Mouse (Mus musculus): ENCODE measurements around the gene Pa2g4. TPM values are rescaled to one million over a fixed set of nuclear protein-coding genes. Genes with fewer than 3 reads are reported as not detected.
A peak's percentile ranks its signal among the peaks of the same experiment; 100 is the strongest.

The Pa2g4 gene
- polyA plus RNA-seq, 1 experiment from 2014 or later, result 142 TPM

- DNase-seq, result no peak
- WGBS, result 84% methylated on average over 2 of the region's 2 CpGs
- Histone ChIP-seq H3K4me3 (replicated peaks; ENCODE audit: low read depth, low read length) (no peak overlapping the region), H3K9ac (replicated peaks; ENCODE audit: low read length) (no peak overlapping the region), H3K27me3 (ENCODE audit: control insufficient read depth, insufficient read depth, low read length) (no peaks in the 10 kb centered on the region), H3K9me3 (ENCODE audit: control insufficient read depth, low read length) (no peaks in the 10 kb centered on the region), H3K36me3 (ENCODE audit: control insufficient read depth, insufficient read depth, low read length) (no peaks in the 10 kb centered on the region), H3K4me1 (ENCODE audit: control insufficient read depth, insufficient read depth, low read length) (no peaks in the 10 kb centered on the region), H3K4me2 (ENCODE audit: low read length) (no peak overlapping the region), H3K27ac (replicated peaks; ENCODE audit: low read depth, low read length) (no peak overlapping the region)
- no peak for ATAC-seq (ENCODE audit: low FRiP score, low TSS enrichment)
Measured at GRCm38 (mm10) chr10:128598476-128598875, 32.7 kb upstream of the Pa2g4 start.

GRCm38 (mm10) chr10:128592797-128593196, 27.0 kb upstream of the Pa2g4 start:
- no peaks in the 10 kb centered on the region for H3K36me3 ChIP-seq (ENCODE audit: control insufficient read depth, insufficient read depth, low read length)
- 81% methylated on average over 5 of the region's 5 CpGs for WGBS
- DNase-seq (no peak), ATAC-seq (ENCODE audit: low FRiP score, low TSS enrichment) (no peak)
- peaks cover 24% of the 10 kb centered on the region for H3K27me3 ChIP-seq (ENCODE audit: control insufficient read depth, insufficient read depth, low read length)
- no peaks in the 10 kb centered on the region for H3K9me3 ChIP-seq (ENCODE audit: control insufficient read depth, low read length)
- no peak overlapping the region for H3K9ac ChIP-seq (replicated peaks; ENCODE audit: low read length)
- no peak overlapping the region for H3K27ac ChIP-seq (replicated peaks; ENCODE audit: low read depth, low read length)
- peaks cover 9% of the 10 kb centered on the region for H3K4me1 ChIP-seq (ENCODE audit: control insufficient read depth, insufficient read depth, low read length)
- no peak overlapping the region for H3K4me3 ChIP-seq (replicated peaks; ENCODE audit: low read depth, low read length)
- H3K4me2 ChIP-seq (ENCODE audit: low read length), result no peak overlapping the region

DNA sequence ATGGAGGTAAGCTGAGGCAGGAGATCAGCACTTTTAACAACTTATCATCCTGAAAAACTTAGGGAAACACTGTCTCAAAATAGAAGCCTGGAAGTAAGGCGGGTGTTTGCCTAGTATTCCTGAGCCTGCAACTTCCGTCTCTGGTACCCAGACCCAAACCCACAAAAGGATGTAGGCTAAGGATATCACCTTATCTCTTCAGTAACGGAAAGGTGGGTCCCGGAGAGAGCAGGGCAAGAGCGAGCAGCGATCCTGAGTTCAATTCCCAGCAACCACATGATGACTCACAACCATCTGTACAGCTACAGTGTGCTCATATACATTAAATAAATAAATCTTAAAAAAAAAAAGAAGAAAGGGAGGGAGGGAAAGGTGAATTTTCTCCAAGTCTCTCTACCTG, 25.6 kb upstream of the Pa2g4 start:
- Histone ChIP-seq H3K9ac (replicated peaks; ENCODE audit: low read length) (no peak overlapping the region), H3K4me2 (ENCODE audit: low read length) (no peak overlapping the region), H3K36me3 (ENCODE audit: control insufficient read depth, insufficient read depth, low read length) (no peaks in the 10 kb centered on the region), H3K4me3 (replicated peaks; ENCODE audit: low read depth, low read length) (no peak overlapping the region), H3K27me3 (ENCODE audit: control insufficient read depth, insufficient read depth, low read length) (peaks cover 31% of the 10 kb centered on the region), H3K9me3 (ENCODE audit: control insufficient read depth, low read length) (no peaks in the 10 kb centered on the region), H3K27ac (replicated peaks; ENCODE audit: low read depth, low read length) (no peak overlapping the region), H3K4me1 (ENCODE audit: control insufficient read depth, insufficient read depth, low read length) (peaks cover 9% of the 10 kb centered on the region)
- no peak for DNase-seq
- ATAC-seq (ENCODE audit: low FRiP score, low TSS enrichment), result no peak
- 88% methylated on average over 6 of the region's 6 CpGs for WGBS

GRCm38 (mm10) chr10:128590193-128590690, 24.5 kb upstream of the Pa2g4 start:
- H3K4me2 ChIP-seq (ENCODE audit: low read length), result peak overlapping the region; percentile 97
- peaks cover 9% of the 10 kb centered on the region for H3K4me1 ChIP-seq (ENCODE audit: control insufficient read depth, insufficient read depth, low read length)
- H3K9me3 ChIP-seq (ENCODE audit: control insufficient read depth, low read length), result no peaks in the 10 kb centered on the region
- no peaks in the 10 kb centered on the region for H3K36me3 ChIP-seq (ENCODE audit: control insufficient read depth, insufficient read depth, low read length)
- H3K27ac ChIP-seq (replicated peaks; ENCODE audit: low read depth, low read length), result no peak overlapping the region
- H3K9ac ChIP-seq (replicated peaks; ENCODE audit: low read length), result peak overlapping the region; percentile 48
- peak; percentile 87 for DNase-seq
- H3K4me3 ChIP-seq (replicated peaks; ENCODE audit: low read depth, low read length), result peak overlapping the region; percentile 56
- WGBS, result under 1% methylated on average over 43 of the region's 43 CpGs
- H3K27me3 ChIP-seq (ENCODE audit: control insufficient read depth, insufficient read depth, low read length), result peaks cover 34% of the 10 kb centered on the region
- ATAC-seq (ENCODE audit: low FRiP score, low TSS enrichment), result peak; percentile 62

GRCm38 (mm10) chr10:128589464-128590192, 23.8 kb upstream of the Pa2g4 start, which contains the start of gene Erbb3:
Erbb3 (minus strand) TSS chr10:128589652.
- DNase-seq (peak; percentile 60), ATAC-seq (ENCODE audit: low FRiP score, low TSS enrichment) (peak; percentile 41; the same call in 1 of the 2 replicates)
- Histone ChIP-seq H3K4me3 (replicated peaks; ENCODE audit: low read depth, low read length) (peak within 1 kb of the TSS; percentile 56), H3K9me3 (ENCODE audit: control insufficient read depth, low read length) (no peaks in the 10 kb centered on the region), H3K4me2 (ENCODE audit: low read length) (peak within 1 kb of the TSS; percentile 97), H3K4me1 (ENCODE audit: control insufficient read depth, insufficient read depth, low read length) (peaks cover 9% of the 10 kb centered on the region), H3K9ac (replicated peaks; ENCODE audit: low read length) (peak within 1 kb of the TSS; percentile 48), H3K27me3 (ENCODE audit: control insufficient read depth, insufficient read depth, low read length) (peaks cover 34% of the 10 kb centered on the region), H3K27ac (replicated peaks; ENCODE audit: low read depth, low read length) (no peak within 1 kb of the TSS), H3K36me3 (ENCODE audit: control insufficient read depth, insufficient read depth, low read length) (no peaks in the 10 kb centered on the region)
- WGBS, result under 1% methylated on average over 43 of the region's 43 CpGs

DNA sequence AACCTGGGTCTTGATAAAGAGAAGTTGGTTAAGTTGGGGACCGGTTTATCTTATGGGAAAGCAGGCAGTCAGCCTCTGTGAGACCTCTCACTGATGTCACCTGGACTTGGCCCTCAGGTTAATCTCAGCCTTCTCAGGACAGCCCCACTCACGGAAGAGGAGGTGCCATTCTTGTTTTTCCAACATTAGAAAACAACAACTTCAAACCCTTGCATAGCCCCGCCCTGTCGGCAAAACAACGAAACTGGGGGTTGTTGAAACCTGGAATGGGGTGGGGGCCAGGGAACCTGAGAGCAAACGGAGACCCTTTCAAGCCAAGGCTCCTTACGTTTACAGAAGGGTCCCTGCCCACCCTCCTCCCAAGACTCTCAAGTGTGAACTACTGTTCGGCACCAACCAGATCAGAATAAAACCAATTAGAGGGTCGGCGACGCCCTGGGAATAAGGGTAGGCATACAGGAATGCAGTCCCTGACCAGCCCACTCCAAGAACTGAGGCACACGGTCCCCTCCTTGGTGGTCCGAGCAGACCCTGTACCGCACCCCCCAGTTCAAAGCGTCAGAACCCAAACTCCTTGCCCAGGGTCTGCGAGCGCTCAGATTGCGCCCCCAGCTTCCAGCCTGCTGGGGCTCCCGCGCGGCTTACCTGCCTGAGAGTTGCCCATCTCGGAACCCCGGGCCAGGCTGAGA, 23.1 kb upstream of the Pa2g4 start:
- ATAC-seq (ENCODE audit: low FRiP score, low TSS enrichment) (no peak), DNase-seq (no peak)
- H3K4me3 ChIP-seq (replicated peaks; ENCODE audit: low read depth, low read length), result peak overlapping the region; percentile 56
- WGBS, result 4% methylated on average over 23 of the region's 23 CpGs
- H3K4me1 ChIP-seq (ENCODE audit: control insufficient read depth, insufficient read depth, low read length), result peaks cover 9% of the 10 kb centered on the region
- no peak overlapping the region for H3K27ac ChIP-seq (replicated peaks; ENCODE audit: low read depth, low read length)
- H3K4me2 ChIP-seq (ENCODE audit: low read length), result peak overlapping the region; percentile 97
- peak overlapping the region; percentile 48; the same call in 1 of the 2 replicates for H3K9ac ChIP-seq (replicated peaks; ENCODE audit: low read length)
- H3K27me3 ChIP-seq (ENCODE audit: control insufficient read depth, insufficient read depth, low read length), result peaks cover 34% of the 10 kb centered on the region
- no peaks in the 10 kb centered on the region for H3K9me3 ChIP-seq (ENCODE audit: control insufficient read depth, low read length)
- H3K36me3 ChIP-seq (ENCODE audit: control insufficient read depth, insufficient read depth, low read length), result no peaks in the 10 kb centered on the region

GRCm38 (mm10) chr10:128588136-128588535, 22.3 kb upstream of the Pa2g4 start:
- peaks cover 34% of the 10 kb centered on the region for H3K27me3 ChIP-seq (ENCODE audit: control insufficient read depth, insufficient read depth, low read length)
- H3K9ac ChIP-seq (replicated peaks; ENCODE audit: low read length), result no peak overlapping the region
- no peaks in the 10 kb centered on the region for H3K36me3 ChIP-seq (ENCODE audit: control insufficient read depth, insufficient read depth, low read length)
- no peak overlapping the region for H3K4me2 ChIP-seq (ENCODE audit: low read length)
- H3K4me1 ChIP-seq (ENCODE audit: control insufficient read depth, insufficient read depth, low read length), result peaks cover 9% of the 10 kb centered on the region
- ATAC-seq (ENCODE audit: low FRiP score, low TSS enrichment) (no peak), DNase-seq (no peak)
- no peaks in the 10 kb centered on the region for H3K9me3 ChIP-seq (ENCODE audit: control insufficient read depth, low read length)
- WGBS, result 43% methylated on average over 1 of the region's 1 CpGs
- H3K27ac ChIP-seq (replicated peaks; ENCODE audit: low read depth, low read length), result no peak overlapping the region
- H3K4me3 ChIP-seq (replicated peaks; ENCODE audit: low read depth, low read length), result no peak overlapping the region

GRCm38 (mm10) chr10:128587697-128588096, 21.9 kb upstream of the Pa2g4 start:
- ATAC-seq (ENCODE audit: low FRiP score, low TSS enrichment), result no peak

More at GRCm38 (mm10) chr10:128587697-128588096, 21.9 kb upstream of the Pa2g4 start:
- no peak overlapping the region for H3K9ac ChIP-seq (replicated peaks; ENCODE audit: low read length)
- no peak overlapping the region for H3K27ac ChIP-seq (replicated peaks; ENCODE audit: low read depth, low read length)
- H3K9me3 ChIP-seq (ENCODE audit: control insufficient read depth, low read length), result no peaks in the 10 kb centered on the region
- H3K4me2 ChIP-seq (ENCODE audit: low read length), result no peak overlapping the region
- H3K4me3 ChIP-seq (replicated peaks; ENCODE audit: low read depth, low read length), result no peak overlapping the region
- 61% methylated on average over 8 of the region's 8 CpGs for WGBS
- no peaks in the 10 kb centered on the region for H3K36me3 ChIP-seq (ENCODE audit: control insufficient read depth, insufficient read depth, low read length)
- peaks cover 9% of the 10 kb centered on the region for H3K4me1 ChIP-seq (ENCODE audit: control insufficient read depth, insufficient read depth, low read length)
- peaks cover 34% of the 10 kb centered on the region for H3K27me3 ChIP-seq (ENCODE audit: control insufficient read depth, insufficient read depth, low read length)
- DNase-seq, result no peak

Data from midbrain, embryonic 14.5 days (tissue).